Mouse (Mus musculus) kidney, postnatal 10 days (tissue): ENCODE measurements around the gene Ebna1bp2.

Source experiments
- DNase-seq: peaks from one replicate; pipeline ENCODE4 v3.0.0; 2021; ENCODE audit warnings: mixed read lengths

The Ebna1bp2 gene

DNA sequence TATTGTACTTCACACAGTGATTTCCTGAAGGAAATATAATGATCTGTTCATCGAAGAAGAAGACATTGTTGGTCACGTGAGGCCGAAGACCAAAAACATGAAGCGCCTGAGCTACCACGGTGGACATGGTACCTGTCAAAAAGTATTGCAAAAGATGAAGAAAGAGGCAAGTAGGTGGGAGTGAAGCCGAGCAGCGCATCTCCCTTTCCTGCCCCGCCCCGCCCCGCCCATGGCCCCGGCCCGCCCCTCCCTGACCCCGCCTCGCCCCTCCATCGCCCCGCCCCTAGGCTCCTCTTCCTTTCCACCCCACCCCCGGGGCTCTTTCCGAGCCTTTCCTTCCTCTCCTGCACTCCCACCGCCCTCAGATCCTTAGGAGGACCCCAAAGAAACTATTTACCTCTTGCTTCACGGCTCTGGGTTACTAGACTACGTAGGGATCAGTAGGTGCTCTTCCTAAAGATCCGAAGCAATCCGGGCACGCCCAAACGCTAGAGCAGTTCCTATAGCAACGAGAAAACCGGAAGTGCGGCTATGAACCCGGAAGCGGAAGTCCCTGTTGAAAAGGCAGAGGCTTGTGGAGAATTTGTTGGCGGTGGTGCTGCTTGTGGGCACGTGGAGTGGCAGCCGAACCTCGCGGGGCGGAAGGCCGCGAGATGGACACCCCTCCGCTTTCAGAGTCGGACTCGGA, at the start of gene Ebna1bp2, which contains the start of gene Cfap57:
Gene Ebna1bp2 (plus strand): TSS at position 521 of the 688 bp plus-strand sequence.
Gene Cfap57 (minus strand): TSS at position 499 of the 688 bp plus-strand sequence.
- peak; percentile 92 for DNase-seq

DNA sequence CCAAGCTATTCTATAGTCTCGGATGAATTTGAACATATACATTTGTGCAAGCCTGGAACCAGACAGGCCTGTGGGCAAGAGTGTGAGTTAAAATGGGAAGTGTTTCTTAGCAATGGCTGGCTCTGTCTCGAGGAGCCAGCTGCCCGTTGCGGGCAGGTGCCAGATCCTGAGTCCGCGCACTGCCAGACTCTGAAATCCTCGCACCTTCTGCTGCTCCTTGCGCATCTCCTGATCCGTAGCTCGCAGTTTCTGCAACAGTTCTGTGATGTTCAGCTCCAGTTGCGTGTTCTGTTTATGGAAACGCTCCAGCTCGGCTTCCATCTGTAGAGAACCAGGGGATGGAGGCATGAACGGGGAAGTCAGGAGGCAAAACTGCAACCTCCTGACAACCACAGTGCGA, 49.2 kb upstream of the Ebna1bp2 start:
- no peak for DNase-seq

DNA sequence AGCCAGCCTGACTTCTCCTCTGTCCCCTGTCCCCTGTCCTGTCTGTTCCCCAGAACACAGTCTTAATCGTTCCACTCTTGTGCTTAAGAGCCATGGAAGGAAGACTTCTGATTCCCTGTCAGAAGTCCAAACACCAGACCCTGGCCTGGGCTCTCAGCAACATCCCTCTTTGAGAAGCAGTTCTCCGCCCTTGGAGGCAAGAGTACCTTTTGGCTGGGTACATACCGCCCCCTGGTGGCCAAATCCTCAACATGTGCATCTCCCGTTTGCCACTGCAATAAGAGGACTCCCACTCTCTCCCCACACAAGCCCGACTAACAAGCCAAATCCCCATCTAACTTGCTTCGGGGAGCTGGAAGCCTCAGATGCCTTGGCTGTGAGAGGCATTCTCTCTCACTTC, 44.5 kb upstream of the Ebna1bp2 start:
- peak; percentile 92 for DNase-seq

DNA sequence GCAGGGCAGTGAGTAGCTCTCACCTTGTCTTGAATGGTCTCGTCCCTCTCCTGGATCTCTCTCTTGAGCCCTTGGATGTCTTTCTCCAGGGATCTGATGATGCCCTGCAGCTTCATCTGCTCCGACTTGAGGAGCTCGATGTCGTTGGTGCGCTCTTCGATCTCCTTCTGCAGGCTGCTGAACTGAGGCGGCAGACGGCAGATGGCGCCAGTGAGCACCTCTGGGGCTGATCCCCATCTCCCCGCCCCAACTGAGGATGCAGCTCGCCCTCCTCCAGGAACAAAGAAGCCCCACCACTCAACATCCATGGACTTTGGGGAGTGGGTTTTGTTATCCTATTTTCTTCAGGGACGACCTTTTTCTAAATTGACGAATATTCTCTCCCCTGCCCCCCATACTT, 41.3 kb upstream of the Ebna1bp2 start:
- DNase-seq, result peak; percentile 64

DNA sequence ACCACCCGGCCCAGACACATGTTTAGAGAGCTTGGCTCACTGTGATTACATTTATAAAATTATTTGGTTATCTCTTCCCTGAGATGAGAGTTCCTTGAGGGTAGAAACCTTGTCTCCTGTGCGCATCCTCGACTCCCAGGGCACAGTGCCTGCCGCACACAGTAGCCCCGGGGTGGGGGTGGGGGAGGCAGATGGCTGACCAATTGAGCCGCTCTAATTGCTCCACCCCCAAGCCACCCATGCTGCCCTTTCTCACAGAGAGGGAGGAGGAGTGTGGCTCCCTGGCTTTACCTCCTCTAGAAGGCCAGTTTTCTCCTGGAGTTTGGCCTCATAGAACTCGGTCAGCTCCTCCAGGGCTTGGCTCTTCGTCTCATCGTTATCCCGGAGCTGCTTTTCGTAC, 39.1 kb upstream of the Ebna1bp2 start:
- DNase-seq, result no peak

DNA sequence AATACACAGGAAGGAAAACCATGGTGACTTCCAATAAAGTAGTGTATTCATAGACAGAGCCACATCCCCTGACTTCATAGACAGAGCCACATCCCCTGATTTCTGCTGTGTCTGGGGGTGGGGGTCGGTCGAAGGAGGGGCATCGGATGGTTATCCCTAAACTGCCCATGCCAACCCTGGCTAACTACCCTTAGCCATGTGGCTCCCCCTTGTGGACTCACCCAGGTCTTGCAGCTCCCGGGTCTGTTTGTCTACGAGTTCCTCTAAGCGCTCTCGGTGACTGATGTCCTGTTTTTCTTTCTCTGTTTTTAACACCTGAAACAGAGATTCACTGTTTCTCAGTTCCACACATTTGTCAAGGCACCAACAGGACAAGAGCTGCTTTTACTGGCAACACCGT, 38.0 kb upstream of the Ebna1bp2 start:
- no peak for DNase-seq

DNA sequence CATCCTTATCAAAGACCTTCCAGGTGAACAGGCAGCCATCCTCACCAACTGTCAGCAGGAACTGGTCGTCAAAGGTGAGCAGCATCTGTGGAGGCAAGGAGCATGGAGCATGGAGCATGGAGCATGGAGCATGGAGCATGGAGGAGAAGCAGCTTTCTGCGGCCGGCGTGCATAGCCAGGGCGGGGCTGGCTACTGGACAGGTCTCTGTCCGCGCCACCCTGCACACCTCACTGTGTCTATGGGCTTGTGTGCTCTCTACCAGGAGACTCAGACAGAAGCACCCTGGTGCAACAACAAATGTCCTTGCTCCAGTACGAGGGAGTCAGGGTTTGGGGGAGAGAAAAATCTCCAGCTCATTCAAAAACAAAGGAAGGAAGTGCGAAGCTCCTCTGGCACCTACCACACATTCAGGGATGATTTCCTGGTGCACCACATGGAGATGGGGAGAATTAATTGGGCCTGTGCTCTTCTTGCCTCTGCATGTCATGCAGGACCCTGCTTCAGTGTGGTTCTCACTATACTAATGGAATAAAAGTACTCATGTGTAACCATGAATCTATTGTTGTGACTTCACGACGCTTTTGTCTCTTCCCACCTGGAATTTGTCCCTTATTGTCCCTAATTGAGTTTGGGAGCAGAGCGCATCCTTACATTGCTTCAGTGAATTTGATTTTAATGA, 31.4 kb upstream of the Ebna1bp2 start:
- DNase-seq, result no peak

DNA sequence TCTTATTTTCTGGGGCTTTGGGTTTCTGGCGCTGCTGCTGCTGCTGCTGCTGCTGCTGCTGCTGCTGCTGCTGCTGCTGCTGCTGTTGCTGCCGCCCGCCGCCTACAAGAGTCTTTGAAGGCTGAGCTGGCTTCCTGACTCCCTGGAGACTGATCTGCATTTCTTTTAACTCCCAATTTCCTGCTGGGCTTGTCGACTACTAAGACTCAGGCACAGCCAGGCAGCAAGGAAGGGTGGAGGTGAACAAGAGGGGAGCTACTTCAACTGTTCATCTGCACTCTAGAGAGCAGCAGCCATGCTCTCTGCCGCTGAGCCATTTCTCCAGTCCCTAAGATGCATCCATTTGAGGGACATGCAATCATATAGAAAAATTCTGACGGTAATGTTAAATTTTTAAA, 30.9 kb upstream of the Ebna1bp2 start:
- no peak for DNase-seq

DNA sequence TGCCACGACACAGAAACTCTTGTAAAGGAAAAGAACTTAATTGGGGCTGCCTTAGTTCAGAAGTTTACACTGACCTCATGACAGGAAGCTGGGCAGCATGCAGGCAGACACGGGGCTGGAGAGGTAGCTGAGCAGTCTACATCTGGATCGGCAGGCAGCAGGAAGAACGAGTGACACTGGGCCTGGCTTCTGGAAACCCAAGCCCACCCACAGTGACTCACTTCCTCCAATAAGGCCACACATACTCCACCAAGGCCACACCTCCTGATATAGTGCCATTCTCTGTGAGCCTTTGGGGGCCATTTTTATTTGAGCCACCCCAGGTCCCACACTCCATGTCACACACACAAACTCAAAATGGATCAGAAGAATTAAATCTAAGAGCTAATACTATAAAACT, 16.5 kb upstream of the Ebna1bp2 start:
- DNase-seq, result no peak

DNA sequence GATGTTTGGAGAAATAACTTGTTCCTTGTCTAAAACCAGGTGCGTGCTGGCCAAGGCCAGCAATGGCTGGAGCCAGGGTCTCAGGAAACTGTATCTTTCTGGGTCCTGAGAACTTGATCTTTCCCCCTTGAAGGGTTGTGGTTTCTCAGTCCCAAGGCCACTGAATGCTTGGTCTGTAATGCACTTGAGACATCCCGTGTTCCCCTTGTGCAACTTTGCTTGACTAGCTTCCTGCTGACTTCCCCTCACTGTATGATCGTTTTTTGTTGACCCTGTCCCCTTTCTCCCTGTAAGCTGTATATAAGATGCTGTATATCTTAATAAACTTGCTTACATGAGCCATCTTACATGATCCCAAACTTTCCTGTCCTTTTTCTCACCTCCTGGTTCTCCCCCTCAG, 10.8 kb upstream of the Ebna1bp2 start:
- DNase-seq, result no peak

DNA sequence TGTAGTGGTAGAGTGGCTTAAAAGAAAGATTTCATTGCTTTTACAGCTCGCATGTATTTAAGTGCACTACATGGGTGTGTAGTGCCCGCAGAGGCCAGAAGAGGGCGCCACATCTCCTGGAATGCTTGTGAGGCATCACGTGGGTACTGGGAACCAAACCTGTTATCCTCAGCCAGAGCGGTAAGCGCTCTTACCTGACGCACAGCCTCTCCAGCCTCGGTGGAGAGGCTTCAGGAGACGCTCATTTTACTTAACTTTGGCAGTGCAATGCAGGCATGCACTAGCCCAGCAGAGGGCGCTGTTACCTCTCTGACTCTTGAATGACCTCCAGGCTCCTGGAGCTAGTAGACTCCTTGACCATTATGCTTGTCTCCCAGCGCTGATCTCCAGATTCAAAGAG, 8.0 kb upstream of the Ebna1bp2 start:
- DNase-seq, result peak; percentile 67

DNA sequence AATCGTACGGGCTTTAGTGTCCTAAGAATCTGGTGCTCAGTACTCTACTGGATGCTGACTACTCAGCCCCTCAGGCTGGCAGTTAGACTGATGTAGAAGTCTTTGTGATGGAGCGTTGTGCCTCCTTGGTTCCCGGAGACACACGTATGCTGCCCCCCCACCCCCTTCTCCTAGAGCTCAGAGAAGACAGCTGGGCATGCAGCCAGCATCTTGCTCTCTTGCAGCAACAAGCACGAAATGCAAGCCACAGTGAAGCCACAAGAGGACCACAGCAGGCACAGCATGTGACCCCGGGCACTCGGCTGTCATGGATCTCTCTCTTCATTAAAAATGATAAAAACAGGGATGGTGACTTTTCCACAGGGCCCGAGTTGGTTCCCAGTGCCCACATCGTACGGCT, 5.2 kb upstream of the Ebna1bp2 start:
- DNase-seq, result no peak

DNA sequence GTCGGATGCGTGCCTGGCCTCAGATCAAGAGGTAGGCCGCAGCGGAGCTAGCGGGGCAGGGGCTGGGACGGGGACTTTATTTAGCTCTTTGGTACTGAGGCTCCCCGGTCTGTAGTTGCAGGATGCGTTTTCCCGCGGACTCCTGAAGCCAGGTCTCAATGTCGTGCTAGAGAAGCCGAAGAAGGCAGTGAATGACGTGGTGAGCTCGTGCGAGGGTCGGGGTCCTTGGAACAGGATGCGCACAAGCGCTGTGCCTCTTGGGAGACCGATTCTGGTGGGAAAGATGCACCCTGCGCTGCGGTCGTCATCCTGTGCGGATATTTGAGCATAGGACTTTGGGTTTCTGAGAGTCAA, 345 bp downstream of the Ebna1bp2 start:
- DNase-seq, result peak; percentile 48

DNA sequence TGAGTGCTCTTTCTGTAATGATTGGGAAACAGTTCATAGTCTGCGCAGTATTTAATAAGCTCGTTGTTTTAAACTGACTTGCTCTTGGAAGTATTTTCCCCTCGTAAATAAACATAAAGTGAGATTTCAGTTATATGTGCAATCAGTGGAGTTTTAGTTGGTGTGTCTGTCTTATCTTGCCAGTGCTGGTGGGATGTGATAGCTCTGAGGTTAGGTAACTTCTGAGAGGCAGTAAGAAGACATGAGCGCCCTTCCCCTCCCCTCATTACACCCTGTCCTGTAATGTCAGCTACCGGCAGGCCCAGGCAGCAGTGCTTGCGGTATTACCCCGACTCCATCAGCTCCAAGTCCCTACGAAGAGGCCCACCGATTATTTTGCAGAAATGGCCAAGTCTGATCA, 1.2 kb downstream of the Ebna1bp2 start:
- DNase-seq, result no peak

DNA sequence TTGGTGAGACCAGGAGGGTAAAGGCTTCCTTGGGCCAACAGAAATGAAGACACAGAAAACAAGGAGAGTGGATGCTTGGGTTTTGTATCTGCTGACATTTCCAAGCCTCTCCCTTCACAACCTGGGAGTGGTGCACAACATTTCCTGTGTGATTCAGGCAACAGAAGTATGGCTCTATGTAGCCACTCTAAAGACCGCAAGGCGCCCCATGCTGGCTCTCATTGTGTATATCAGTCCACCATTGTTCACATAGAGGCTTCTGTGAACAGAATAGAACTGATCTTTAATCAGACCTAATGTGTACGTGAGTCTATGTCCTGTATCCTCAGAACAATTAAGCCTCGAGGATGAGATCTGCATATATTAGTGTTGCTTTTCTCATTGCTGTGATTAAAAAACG, 9.7 kb downstream of the Ebna1bp2 start:
- no peak for DNase-seq

DNA sequence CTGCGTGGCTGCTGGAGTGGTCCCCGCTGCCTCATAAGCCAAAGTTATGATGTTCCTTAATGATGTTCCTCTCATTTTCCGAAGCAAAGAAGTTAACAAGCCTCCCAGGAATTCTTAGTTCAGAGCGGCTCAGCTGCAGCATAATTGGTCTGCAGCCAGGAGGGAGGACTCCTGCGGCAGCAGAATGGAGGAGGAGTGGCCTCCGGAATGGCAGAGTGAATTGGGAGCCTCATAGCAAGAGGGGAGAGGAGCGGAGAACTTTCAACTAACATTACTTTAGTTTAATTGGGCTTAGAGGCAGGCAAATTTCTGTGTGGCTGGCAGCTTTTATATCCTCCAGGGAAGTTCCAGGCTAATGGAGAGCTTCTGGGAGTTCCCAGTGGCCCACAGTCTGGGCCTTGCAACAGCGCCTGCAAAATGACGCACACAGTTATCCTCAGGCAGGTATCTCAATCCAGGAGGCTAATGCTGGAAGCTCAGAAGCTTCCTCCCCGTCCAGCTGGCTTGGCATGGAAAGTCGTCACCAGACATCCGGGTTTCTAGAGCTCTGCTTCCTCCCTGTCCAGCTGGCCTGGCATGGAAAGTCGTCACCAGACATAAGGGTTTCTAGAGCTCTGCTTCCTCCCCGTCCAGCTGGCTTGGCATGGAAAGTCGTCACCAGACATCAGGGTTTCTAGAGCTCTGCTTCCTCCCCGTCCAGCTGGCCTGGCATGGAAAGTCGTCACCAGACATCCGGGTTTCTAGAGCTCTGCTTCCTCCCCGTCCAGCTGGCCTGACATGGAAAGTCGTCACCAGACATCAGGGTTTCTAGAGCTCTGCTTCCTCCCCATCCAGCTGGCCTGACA, 22.0 kb downstream of the Ebna1bp2 start:
- DNase-seq, result peak; percentile 64

DNA sequence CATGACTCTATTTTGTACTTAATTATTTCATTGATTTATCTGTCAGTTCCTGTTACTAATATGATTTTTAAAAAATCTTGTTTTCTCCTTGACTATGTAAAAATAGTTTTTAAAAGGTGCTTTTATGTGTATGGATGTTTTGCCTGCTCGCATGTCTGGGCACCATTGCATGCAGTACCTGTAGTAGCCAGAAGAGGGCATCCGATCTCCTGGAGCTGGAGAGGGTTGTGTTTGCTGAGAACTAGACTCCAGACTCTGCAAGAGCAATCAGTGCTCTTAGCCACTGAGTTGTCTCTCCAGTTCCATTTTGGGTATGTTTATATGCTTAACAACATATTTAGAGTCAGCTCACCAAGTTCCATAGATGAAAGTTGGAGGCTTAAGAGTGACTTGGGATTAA, 24.6 kb downstream of the Ebna1bp2 start:
- DNase-seq, result peak; percentile 68

DNA sequence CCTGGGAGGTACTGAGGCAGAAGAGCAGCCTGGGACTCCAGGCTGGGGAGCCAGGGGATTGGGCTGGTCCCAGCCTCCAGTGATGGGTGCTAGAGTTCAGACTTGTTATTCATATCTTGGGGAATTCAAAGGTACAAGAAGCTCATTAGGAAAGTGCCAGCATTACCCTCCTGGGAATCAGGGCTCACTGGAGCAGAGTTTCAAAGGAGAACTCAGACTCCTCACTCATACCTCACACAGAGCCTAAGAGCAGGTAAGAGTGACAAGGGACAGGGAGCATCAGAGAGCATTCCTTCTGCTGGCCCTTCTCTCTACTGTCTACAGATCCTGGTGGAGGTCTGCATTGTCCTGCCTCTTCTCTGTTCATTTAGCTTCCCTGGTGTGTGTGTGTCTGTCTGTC, 38.1 kb downstream of the Ebna1bp2 start, which contains the start of gene Olfr62:
Gene Olfr62 (plus strand): TSS at position 301 of the 400 bp plus-strand sequence.
- DNase-seq, result no peak
